Mouse (Mus musculus) spleen, postnatal 10 days (tissue): ENCODE measurements around the gene Ston2.
"Not testable (repeated sequence)": the region's sequence is repeated elsewhere in the genome, so short reads cannot be mapped to it uniquely, and the experiment has no call there.

Experiments
- DNase-seq, 2 experiments: peaks; one replicate each; pipeline ENCODE4 v3.0.0; 2021 to 2022; ENCODE audit warnings: low spot score in 2 of 2

The Ston2 gene

DNA sequence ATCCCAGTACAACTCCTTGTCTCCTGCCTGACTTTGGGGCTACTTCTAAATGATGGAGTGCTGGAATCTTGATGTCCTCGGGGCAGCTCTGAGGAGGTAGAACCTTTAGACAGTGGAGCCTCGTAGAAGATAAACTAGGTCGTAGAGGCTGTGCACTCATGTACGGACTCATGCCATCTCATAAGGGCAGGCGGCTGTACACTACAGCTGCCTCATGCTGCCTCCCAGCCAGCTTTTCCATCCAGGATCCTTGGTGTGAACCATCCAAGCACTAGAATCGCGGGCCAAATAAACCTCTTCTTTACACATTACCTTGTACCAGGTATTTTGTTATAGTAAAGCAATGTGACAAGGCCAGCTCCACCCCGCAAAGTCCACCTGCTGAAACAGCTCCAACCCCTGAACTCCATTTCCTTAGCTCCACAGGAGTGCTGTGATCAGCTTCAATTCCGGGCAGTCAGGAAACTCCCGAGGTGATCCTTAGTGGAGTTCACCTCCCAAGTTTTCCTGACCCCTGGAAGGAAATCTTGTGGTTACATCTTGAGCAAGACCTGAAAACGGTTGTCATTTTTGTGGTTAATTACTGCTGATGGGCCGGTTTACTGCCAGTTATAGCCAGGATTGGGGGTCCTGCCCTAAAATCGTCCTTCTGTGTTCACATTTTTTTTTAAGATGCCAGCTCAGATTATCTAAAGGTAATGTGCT, 36.1 kb downstream of the Ston2 start:
- DNase-seq: no peak

DNA sequence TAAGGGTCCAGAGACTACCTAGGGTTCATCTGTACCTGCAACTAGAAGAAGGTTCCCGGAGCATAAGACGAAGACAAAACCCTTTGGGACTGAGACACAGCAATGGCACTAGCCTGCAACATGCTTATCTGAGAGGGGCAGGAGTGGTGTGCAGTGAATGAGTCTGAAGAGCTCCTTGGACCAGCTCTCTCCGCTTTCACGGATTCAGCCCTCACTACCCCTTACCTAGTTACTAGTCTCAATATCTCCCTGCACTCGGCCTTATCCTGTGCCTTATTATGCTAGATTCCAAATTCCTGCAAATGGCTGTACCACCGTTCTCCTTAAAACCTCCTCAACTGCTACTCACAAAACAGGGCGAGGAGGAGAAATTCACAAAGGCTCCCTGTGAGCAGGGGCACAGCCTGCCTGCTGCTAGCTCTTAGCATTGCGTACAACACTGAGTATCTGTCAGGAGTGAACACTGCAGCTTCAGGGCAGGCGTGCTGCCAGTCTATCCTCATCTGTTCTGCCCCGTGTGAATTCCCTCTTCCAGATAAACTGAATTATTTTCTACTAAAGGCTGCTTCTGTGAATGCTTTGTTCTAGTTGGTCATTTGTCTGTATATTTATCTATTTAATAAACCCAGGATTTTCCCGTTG, 38.5 kb downstream of the Ston2 start:
- DNase-seq: no peak

DNA sequence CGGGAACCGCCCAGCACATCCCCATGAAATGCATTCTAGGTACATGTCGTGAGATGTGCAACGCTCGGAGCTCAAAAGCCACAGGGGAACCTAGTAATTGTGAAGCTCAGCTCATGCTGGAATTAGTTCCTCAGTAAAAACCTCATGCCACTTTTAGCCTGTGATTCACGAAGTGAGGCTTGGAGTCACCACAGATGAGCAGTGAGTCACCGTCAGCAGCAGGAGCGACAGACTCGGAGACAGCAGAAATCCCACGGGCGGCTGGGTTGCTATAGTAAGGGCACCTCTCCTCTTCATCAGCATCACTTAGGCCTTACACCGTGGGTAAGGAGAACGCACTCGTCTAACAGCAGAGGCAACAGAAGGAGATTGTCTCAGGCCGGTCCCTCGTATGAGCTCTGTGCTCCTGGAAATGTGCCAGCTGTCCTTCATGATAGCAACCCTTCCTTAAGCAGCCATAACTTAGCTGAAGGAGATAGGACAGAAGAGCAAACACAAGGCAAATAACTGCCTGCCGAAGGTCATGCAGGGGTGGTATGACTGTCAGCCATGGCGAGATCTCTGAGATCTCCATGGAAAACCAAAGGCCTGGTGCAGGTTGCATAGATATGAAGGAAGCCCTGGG, 39.8 kb downstream of the Ston2 start:
- no peak for DNase-seq

DNA sequence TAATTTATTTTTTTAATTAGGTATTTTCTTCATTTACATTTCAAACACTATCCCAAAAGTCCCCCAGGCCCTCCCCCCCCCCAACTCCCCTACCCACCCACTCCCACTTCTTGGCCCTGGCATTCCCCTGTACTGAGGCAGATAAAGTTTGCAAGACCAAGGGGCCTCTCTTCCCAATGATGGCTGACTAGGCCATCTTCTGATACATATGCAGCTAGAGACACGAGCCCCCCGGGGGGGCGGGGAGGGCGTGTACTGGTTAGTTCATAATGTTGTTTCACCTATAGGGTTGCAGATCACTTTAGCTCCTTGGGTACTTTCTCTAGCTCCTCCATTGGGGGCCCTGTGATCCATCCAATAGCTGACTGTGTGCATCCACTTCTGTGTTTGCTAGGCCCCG, 41.3 kb downstream of the Ston2 start:
- DNase-seq: not testable (repeated sequence)

DNA sequence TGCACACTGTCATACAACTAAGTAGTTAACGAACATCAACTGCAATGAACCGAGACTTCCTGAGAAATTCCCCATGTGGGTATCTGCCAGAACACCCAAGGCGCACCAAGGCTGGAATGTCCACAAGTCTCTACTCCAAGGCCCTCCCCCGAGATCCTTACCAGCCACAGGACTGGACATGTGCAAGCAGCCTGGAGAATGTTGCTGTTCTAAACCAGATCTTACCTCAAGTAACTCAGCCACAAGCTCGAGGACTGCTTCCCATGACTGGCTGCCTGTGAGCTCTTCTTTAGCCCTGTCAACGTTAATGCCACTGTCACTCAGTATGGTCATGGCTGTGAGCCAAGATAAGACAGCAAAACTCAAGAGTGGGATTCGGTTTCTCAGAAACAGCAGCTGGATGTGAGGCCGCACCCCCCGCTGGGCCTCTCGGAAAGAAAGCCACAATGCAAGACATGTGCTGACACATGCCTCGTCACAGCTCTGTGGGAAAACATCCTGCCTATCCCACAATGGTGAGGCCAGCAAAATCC, 42.4 kb downstream of the Ston2 start:
- peak in 1 of 2 experiments; percentile 20 for DNase-seq

DNA sequence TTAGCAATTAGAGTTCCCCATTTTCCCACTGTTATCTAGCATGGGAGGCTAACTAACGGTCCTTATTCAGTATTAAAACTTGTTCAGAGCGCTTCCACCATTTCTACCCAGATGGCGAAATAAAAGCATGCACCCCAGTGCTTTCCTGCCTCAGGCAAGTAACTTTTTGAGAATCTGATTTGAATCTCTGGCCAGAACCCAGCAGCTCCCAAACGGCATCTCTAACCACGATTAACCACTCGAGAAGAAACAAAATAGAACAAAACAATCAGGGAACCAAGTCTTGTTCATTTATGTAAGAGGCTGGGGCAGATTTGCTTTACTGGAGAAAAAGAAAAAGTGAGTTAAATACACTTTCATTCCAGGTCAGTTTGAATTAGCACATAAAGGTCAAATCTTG, 44.1 kb downstream of the Ston2 start:
- no peak for DNase-seq

DNA sequence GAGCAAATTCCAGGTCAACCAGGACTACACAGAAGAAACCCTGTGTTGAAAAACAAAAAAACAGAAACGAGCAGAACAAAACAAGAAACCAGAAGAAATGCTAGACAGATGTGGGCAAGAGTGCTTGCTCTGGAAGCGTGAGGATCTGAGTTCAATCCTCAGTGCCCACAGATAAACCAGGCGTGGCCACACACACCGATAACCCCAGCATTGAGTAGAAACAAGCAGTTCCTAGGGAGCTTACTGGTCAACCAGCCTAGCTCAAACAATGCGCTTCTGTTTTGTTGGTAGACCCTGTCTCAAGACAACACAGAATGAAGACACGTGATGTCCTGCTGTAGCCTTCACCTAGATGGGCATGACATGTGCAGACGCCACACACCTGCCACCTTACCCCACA, 45.3 kb downstream of the Ston2 start:
- DNase-seq: no peak

DNA sequence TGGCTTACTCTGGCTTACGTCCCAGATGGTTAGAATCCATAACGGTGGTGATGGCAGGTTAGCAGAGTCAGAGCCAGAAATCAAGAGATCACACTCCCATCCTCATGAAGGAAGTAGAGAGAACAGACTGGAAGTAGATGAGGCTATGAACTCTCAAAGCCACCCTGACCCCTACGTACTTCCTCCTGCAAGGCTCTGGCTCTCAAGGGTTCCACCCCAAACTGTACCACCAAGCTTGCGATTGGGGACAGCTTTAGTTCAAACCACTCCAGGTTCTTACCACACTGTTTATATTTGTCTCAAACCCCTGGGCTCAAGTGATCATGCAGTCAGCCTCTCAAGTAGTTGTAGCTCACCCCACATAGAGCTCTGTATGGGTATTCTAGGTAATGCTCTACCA, 49.8 kb downstream of the Ston2 start:
- DNase-seq: no peak

DNA sequence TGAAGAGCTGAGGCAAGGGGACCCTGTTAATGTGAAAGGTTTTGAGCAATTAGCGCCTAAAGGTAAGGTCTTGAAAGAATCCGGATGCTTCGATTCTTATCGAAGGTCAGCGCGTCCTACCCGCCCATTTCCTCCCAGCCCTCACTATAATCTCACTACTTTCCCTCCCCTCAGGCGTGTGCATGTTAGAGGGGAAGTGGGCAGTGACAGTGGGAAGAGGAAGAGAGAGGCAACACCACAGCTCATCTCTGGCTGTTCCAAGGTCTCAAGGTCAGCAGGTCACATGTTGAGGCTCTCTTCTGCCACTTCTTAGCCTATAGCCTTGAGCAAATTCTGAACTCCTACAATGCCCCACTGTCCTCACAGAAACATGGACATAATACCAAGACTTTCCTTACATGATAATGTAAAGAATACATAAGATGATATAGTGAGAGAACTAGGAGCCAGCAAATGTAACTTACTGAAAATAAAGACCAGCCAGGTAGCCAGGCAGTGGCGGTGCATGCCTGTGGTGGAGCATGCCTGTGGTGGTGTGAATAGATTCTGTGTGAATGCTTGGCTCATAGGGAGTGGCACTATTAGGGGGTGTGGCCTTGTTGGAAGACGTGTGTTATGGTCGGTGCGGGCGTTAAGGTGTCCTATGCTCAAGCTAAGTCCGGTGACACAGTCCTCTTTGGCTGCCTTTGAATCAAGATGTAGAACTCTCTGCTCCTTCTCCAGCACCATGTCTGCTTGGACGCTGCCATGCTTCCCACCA, 51.8 kb downstream of the Ston2 start:
- no peak for DNase-seq

DNA sequence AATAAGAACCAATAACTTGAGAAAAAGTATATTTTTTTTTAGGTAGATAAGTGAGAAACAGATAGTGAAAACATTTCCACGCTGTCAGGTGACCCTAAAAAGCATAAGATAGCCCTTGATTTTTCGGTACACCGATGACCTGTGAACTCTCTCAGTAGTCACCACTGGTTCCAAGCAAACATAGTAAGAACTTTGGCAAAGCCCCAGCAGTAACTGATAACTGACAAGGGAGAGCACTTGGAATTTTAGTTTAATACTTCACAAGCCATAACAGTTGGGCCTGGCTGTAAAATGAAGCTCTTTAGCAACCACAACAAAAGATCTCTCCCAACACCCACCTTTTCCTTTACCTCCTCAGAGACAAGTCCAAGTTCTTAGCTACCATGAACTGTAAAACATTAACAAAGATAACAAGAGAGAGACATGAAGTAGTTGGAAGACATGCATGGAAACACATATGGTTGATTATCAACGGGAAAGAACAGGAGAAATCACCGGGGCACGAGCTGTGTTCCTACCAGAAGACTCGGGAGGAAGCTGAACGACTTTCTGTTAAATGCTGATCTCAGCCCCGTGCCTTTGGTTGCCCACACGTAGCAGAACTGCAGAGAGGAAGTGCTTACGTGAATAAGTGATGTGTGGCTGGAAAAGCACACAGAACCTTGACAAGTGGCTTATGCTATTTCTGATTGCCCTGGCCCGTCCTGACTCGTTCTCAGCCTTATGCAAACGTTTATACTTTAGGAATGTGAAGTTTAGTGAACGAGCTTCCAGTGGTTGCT, 53.8 kb downstream of the Ston2 start:
- peak in 1 of 2 experiments; percentile 20 for DNase-seq

DNA sequence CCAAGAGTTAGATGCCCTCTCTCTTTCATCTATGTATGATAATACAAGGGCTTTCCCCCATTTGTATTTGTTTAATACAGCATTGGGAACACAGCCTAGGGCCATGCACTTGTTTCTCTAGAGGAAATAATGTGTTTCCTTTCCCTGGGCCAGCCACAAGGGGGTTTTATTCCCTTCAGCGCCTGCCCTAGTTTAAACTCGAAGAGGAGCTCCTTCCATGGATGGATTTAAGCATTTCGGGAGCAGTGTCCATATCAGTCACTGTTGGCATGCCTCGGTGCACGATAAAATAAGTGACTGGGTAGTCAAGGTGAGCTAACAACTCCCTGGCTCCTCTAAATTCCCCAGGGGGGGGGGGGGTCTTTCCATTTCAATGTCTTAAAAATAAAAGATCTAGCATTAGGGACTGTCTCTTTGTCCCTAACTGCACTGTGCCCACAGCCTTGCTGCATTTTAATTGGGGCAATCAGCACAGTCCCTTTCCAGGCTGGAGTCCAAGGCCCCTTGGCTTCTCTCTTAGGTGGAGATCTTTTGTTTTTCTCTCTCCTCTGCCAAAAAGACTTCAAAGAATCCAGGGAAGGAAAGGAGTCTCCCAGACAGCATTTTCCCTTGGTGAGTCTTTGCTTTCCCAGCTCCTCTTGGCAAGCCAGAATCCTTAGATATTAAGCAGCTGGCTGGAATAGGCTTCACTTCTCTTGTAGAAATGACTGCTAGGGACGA, 55.3 kb downstream of the Ston2 start:
- DNase-seq: no peak

DNA sequence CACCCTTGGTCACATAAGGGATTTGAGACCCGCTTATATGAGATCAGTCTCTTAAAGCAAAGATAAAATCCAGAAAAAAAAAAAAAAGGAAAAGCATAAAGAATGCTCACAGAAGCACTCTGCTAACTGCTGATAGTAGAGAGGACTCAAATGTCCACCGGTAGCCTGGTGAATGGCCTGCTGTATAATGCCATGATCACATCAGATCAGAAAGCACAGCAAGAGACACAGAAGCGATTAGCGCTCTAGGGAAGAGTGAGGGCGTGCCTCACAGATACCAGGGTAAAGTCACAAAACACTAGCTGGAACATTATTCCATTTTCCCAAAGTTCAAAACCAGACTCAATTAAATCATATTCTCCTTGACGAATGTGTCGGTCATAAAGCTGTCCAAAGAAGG, 62.0 kb downstream of the Ston2 start:
- DNase-seq: no peak

DNA sequence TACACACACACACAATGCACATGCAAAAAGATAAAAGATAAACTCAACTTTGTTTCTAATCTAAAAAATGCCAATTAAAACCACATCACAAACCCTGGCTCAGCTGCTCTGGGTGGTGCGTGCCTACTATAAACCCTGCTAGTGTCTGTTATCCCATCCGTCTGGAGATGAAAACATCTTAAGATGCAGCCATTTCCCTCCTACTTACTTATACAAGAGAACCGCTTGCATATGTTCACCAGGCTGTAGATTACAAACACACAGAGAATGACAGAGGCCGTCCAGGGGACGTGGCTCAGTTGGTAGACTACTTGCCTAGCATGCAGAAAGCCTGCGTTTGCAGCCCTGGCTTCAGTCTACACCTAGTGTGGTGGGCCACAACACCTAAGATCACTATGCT, 64.3 kb downstream of the Ston2 start:
- DNase-seq: no peak

DNA sequence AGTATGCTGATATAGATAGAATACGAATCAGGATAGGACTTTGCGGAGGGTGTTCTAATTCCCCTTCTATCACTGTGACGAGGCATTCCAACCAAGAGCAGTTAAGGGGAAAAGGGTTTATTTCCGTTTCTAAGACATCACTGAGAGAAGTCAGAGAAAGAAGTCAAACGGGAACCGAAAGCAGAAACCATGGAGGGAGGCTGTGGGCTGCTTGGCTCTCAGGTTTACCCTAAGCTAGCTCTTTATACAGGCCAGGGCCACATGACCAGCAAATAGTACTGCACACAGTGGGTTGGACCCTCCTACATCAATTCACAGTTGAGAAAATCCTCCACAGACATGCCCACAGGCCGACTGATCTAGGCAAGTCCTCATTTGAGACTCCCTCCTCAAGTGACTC, 69.1 kb downstream of the Ston2 start:
- DNase-seq: no peak

DNA sequence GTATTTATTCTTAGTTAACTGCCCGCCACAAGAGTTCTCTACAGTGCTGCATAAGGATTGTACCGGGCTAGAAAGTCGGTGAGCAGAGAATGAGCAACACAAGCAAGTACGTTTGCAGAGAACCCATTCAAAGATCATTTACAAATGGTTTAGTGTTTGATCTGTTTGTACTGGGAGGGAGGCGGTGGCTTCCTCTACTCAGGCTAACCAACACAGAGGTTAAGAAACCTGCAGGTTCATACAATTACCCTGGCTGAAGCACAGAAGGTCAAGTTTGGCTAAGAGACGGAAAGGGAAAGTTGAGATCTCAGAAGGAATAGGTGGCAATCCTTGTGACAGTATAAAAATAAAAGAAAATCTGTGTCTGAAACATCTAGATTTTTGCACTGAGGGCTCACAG, 72.5 kb downstream of the Ston2 start:
- no peak for DNase-seq

DNA sequence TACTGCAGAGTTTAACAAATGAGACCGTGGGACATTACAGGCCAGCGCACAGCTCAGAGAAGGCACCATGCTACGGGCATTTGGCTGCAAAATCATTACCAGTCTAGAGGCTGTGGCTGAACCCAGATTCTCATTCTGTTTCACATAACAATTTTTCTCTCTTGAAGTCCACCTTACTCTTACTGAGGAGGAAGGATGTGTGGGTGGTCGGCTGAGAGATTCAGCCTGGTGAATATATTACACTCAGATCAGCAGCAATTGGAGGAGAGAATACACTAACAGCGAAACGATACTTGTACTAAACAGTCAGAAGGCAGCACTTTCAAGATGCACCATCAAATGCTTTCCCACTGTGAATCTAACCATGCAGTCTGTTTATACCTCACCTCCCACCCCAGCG, 74.8 kb downstream of the Ston2 start:
- DNase-seq: no peak

DNA sequence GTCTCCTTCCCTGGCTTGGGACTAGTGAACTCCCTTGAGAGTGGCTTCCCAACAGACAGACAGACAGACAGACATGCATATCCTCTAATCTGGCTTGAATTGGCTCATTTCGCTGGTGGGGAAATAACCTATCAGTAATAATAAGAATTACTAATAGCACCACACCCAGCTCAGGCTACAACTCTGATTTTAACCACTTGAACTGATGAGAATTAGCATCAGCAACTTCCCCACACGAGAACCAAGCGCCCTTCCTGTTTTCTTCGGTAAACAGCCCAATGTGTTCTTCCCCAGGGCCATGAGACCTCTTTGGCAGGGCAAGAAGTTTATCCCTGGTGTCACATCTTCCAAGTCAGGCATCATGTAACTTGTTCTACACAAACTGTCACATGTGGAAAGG, 76.5 kb downstream of the Ston2 start:
- no peak for DNase-seq

DNA sequence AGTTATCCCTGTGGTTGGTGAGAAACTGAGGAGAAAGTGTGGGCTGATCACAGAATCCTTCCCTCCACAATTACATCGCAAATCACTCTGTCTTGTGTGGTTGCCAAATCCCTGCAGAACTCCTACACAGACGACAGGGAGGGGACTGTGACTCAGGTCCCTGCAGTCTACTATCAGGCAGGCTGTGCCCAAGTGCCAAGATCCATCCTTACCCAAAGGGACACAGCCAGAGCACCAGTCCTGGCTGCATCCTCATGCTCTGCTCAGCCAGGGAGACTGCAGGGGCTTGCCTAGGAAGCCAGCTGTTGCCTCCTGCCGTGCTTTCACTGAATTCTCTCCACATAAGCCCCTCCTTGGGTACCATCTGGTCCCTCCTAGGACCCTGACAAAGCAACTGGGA, 77.3 kb downstream of the Ston2 start:
- DNase-seq: no peak

DNA sequence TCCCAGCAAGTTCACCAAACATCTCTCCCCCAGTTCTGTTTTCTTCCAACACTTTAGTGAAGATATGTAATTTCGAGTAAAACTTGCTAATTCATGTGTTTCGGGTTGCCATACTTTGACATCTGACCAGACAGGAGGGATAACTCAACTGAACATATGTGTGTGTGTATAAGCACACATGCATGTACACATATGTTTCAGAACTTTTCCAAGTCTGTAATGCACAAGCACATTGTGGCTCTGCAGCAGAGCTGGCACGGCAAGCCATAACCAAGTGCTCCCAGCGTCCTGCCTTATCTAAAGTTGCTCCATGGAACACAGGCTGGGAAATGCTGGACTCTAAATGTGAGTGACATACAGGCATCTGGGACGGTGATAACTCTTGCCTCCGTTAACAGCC, 78.6 kb downstream of the Ston2 start:
- DNase-seq: no peak

DNA sequence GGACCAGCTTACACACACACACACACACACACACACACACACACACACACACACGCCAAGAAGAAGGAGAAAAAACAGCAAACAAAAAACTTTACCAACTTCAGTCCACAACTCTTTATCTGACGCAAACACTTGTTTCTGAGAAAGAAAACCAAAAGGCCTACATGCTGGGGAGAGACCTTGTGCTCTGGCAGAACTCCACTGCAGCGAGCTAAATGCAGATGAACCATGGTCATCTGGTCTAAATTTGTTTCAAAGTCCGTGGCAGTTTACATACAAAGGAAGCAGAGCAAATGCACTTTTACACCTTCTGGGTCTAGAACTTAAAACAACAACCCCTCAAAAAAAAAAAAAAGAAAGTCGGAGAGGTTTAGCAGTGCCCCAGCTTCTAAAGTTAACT, 79.0 kb downstream of the Ston2 start:
- DNase-seq: no peak

DNA sequence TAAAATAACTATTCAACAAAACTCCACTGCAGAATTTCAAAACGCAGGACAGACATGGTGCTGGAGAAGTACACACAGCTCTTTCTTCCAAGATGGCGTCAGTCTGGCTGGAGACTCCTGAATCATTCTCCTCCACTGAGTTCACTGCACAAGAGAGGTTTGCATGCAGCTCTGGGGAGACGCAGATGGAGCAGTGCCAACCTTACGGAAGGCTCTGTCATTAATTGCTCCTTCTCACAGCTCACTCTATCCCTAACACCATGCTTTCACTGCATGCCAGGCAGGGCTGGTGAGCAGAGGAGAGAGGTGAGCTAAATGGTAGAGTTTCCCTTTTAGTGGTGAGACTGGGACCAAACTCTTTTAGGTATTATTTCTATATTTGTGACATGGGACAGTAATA, 80.4 kb downstream of the Ston2 start:
- no peak for DNase-seq
